Mouse (Mus musculus) olfactory bulb, adult 2 months (tissue): ENCODE measurements around the gene Rrp36. TPM values are rescaled to one million over a fixed set of nuclear protein-coding genes. Genes with fewer than 3 reads are reported as not detected.
A peak's percentile ranks its signal among the peaks of the same experiment; 100 is the strongest.

Experiments used
- H3K27ac ChIP-seq: fragments of 200-500 bp; 2 replicates; pipeline ENCODE4 v1.5.1; 2012; ENCODE audit warnings: low read depth, low read length; ENCODE audit not compliant: insufficient read depth
- H3K4me1 ChIP-seq: fragments of 200-500 bp; 2 replicates; pipeline ENCODE4 v1.6.1; 2012; ENCODE audit warnings: low read length; ENCODE audit not compliant: control insufficient read depth, insufficient read depth
- H3K4me3 ChIP-seq: fragments of 200-500 bp; 2 replicates; pipeline ENCODE4 v1.5.1; 2012; ENCODE audit warnings: mild to moderate bottlenecking, low read depth, low read length, moderate library complexity; ENCODE audit not compliant: insufficient read depth
- CTCF ChIP-seq: fragments of 200-500 bp; IDR thresholded peaks from 2 replicates; pipeline ENCODE4 v1.5.1; 2012; ENCODE audit warnings: low read depth, mild to moderate bottlenecking, low read length, moderate library complexity; ENCODE audit not compliant: insufficient read depth
- POLR2A ChIP-seq: fragments of 200-500 bp; IDR thresholded peaks from 2 replicates; pipeline ENCODE4 v1.6.1; 2012; ENCODE audit warnings: mild to moderate bottlenecking, low read depth, low read length, moderate library complexity; ENCODE audit not compliant: insufficient read depth
- WGBS: fragments of 180-500 bp; shearing (Covaris S2); methylation state at CpG from one replicate; pipeline ENCODE4 v1.1.7; 2018; 5-methylcytosine and 5-hydroxymethylcytosine counted together
- polyA plus RNA-seq: library from polyadenylated mRNA; stranded (reverse); fragments of >200 nt; gene quantifications from 2 replicates; pipeline ENCODE4 v1.2.4, GENCODE M21; 2012; ENCODE audit warnings: low replicate concordance; ENCODE audit not compliant: missing spikeins, insufficient read depth, insufficient read length

The Rrp36 gene
- polyA plus RNA-seq, 1 experiment, result not detected

DNA sequence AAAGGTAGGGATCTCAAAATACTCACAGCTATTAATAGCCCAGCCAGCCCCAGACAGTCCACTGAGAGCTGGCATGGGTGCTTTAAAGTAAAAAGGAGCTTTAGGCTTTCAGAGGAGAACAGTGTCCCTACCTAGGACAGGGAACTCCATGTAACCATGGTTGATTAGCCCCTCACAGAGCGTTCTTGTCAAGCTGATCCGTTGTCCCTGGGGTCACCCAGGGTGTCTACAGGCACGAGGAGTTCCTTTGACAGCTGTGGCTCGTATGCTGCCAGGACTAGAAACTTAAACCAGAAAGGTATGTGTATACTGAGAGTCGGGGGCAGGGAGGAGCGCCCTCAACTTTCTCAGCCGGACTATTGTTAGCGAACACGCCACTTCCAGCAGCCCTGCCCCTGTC, 4.8 kb upstream of the Rrp36 start:
- Histone ChIP-seq H3K4me3 (no peak overlapping the region), H3K27ac (no peak overlapping the region), H3K4me1 (peaks cover 28% of the 10 kb centered on the region)
- 60% methylated on average over 9 of the region's 9 CpGs for WGBS
- TF ChIP-seq POLR2A (no peak), CTCF (no peak)

GRCm38 (mm10) chr17:46678416-46678815, 4.3 kb upstream of the Rrp36 start, which contains the start of gene Mea1:
Mea1 (plus strand) TSS chr17:46678793.
- Histone ChIP-seq H3K27ac (no peak within 1 kb of the TSS), H3K4me3 (no peak within 1 kb of the TSS), H3K4me1 (peaks cover 28% of the 10 kb centered on the region)
- 78% methylated on average over 9 of the region's 9 CpGs for WGBS
- TF ChIP-seq CTCF (no peak), POLR2A (no peak)

- TF ChIP-seq POLR2A, result no peak
- TF ChIP-seq CTCF, result no peak
- peak overlapping the region; percentile 10; the same call in 1 of the 2 replicates for H3K27ac ChIP-seq
- peak overlapping the region; percentile 27 for H3K4me3 ChIP-seq
- H3K4me1 ChIP-seq, result peaks cover 24% of the 10 kb centered on the region
- WGBS, result 16% methylated on average over 15 of the region's 15 CpGs
Observed at GRCm38 (mm10) chr17:46674530-46675283, 555 bp upstream of the Rrp36 start.

DNA sequence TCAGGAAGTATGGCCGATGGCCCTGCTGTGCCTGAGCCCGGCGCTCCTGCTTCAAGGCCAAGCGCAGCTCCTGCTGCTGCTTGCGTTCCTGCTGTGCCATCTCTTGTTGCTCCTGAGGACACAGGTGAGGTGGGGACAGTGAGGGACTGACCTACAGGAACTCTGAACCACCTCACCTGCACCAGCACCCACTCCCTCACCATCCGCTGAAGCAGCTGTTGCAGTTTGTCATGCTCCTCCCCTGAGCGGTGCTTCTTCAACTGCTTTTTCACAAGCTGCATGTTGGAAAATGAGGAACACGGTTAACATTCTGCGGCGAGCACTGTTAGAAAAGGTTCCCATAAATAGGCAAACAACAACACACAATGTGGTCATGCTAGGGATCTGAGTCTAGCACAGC, 4.2 kb downstream of the Rrp36 start:
- TF ChIP-seq POLR2A, result no peak
- TF ChIP-seq CTCF, result no peak
- H3K4me1 ChIP-seq, result peaks cover 9% of the 10 kb centered on the region; the same call in 1 of the 2 replicates
- WGBS, result 95% methylated on average over 10 of the region's 10 CpGs
- no peak overlapping the region for H3K4me3 ChIP-seq
- H3K27ac ChIP-seq, result no peak overlapping the region

GRCm38 (mm10) chr17:46667712-46668111, 6.4 kb downstream of the Rrp36 start:
- TF ChIP-seq CTCF (no peak), POLR2A (no peak)
- H3K4me1 ChIP-seq, result no peaks in the 10 kb centered on the region; the same call in 1 of the 2 replicates
- no peak overlapping the region for H3K27ac ChIP-seq
- WGBS, result 91% methylated on average over 16 of the region's 16 CpGs
- no peak overlapping the region for H3K4me3 ChIP-seq

DNA sequence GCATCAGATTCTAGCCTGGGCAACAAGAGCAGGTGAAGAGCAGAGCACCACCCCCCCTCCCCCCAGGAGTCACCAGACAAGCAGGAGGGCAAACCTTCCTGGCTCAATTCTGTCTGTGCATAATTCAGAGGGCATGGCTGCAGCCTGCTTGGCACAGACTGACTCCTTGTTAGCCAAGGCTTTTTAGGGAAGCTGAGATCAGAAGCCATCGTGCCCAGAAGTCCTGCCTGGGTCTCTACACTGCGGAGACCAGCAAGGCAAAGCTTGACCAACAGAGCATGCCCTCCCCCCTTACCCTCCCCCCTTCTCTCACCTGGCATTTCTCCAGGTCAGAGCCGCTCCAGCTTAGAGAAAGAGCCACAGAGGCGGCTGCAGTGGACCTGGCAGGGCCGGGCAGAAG, 11.4 kb downstream of the Rrp36 start:
- Histone ChIP-seq H3K4me3 (no peak overlapping the region), H3K27ac (no peak overlapping the region), H3K4me1 (no peaks in the 10 kb centered on the region)
- 38% methylated on average over 5 of the region's 5 CpGs for WGBS
- no peak for TF ChIP-seq POLR2A
- TF ChIP-seq CTCF, result no peak

DNA sequence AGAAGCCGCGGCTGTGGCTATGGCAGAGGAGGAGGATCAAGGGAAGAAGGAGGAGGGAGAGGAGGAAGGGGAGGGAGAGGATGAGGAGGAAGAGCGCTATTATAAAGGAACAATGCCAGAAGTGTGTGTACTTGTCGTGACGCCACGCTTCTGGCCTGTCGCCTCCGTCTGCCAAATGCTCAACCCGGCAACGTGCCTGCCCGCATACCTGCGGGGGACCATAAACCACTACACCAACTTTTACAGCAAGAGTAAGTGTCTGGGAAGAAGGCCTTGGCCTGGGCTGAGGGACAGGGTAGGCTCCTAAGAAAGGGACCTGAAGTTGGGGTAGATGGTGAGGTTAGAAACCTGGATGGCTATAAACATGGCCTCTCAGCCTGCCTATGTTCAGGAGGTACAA, 12.2 kb downstream of the Rrp36 start:
- no peak overlapping the region for H3K27ac ChIP-seq
- TF ChIP-seq POLR2A, result no peak
- no peak for TF ChIP-seq CTCF
- WGBS, result 85% methylated on average over 12 of the region's 12 CpGs
- H3K4me1 ChIP-seq, result no peaks in the 10 kb centered on the region
- no peak overlapping the region for H3K4me3 ChIP-seq

DNA sequence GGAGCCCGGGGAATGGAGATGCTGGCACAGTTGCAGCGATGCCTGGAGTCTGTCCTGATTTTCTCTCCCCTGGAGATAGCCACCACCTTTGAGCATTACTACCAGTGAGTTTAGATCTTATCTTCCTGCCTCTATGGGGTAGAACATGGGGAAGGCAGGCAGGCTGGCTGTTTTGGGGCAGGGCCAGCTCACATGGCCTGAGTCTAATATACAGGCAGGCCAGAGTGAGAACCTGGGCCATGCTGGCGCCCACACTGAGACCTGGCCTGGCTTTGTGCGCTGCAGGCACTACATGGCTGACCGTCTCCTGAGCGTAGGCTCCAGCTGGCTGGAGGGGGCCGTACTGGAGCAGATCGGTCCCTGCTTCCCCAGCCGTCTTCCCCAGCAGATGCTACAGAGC, 12.8 kb downstream of the Rrp36 start:
- H3K4me3 ChIP-seq, result no peak overlapping the region
- 95% methylated on average over 9 of the region's 9 CpGs for WGBS

GRCm38 (mm10) chr17:46656054-46656453, 18.1 kb downstream of the Rrp36 start:
- 92% methylated on average over 6 of the region's 6 CpGs for WGBS
- H3K27ac ChIP-seq, result no peak overlapping the region
- no peak for TF ChIP-seq CTCF
- TF ChIP-seq POLR2A, result no peak
- no peak overlapping the region for H3K4me3 ChIP-seq
- peaks cover 13% of the 10 kb centered on the region for H3K4me1 ChIP-seq

More for the DNA sequence above, 12.8 kb downstream of the Rrp36 start:
- no peak overlapping the region for H3K27ac ChIP-seq
- H3K4me1 ChIP-seq, result no peaks in the 10 kb centered on the region
- no peak for TF ChIP-seq POLR2A
- no peak for TF ChIP-seq CTCF
